Mouse (Mus musculus) mesoderm, embryonic 11.5 days (tissue): ENCODE results near the gene Runx3.

Experiments
- DNase-seq: peaks from one replicate; pipeline ENCODE4 v3.0.0-alpha.2; 2012; ENCODE audit warnings: low read depth, low spot score

The Runx3 gene

DNA sequence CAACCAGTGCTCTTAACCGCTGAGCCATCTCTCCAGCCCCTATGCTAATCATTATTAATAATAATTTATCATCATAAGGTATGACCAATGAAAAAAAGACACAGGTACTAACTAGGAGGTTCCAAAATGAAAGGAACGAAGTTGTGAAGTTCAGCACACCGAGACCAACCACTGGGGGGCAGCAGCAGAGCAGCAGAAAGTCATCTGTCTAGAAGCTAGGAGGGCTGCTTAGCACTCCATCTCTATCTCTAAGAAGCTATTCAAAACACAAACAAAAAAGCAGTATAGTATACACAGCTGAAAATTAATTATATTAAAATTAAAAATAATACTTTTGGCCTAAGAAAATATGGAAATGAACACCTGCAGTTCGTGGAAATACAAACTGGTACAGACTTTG lies 99.2 kb downstream of the Runx3 start:
- peak; percentile 62 for DNase-seq

GRCm38 (mm10) chr4:135220641-135221040 lies 100.2 kb downstream of the Runx3 start:
- DNase-seq: no peak

GRCm38 (mm10) chr4:135221632-135222407 lies 101.4 kb downstream of the Runx3 start:
- DNase-seq: no peak

DNA sequence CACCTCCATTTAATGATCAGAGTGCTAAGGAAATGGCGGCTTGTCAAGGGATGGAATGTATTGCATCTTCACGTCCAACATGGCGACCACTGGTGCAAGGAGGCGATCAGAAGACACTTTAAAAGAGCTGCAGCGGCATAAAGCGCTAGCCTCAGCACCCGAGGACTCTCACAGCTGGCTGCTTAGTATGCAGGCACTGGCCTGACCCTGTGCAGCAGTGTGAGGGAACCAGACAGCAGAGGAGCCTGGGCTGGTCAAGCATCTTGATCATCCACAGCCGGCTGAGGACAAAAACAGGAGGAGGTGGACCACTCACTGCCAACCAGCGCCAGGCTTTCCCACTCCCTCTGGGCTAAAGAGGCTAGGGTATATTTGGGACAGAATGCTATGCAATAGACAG lies 103.4 kb downstream of the Runx3 start:
- DNase-seq: no peak

GRCm38 (mm10) chr4:135226008-135226667 lies 105.7 kb downstream of the Runx3 start:
- no peak for DNase-seq
